Mouse (Mus musculus): ENCODE data around the gene Zbtb9.

- TF ChIP-seq CTCF (IDR thresholded peaks at IDR 0.05; ENCODE audit: borderline replicate concordance, insufficient read depth, low read length) (no peak), POLR2A (IDR thresholded peaks at IDR 0.05; ENCODE audit: low read depth, low read length) (no peak)
Observed at GRCm38 (mm10) chr17:27039432-27040102, 66.6 kb downstream of the Zbtb9 start.

All from embryonic fibroblast, embryonic 13.5 days (primary cell).